Mouse (Mus musculus): ENCODE measurements around the gene Nkx3-2. TPM values are rescaled to one million over a fixed set of nuclear protein-coding genes. Genes with fewer than 3 reads are reported as not detected.

Gene Nkx3-2
- polyA plus RNA-seq (2016; fragmentation: Nextera tagmentation; extraction: Ambion mirVana): not detected in 2 replicates

- Histone ChIP-seq H3K4me3 (replicated peaks) (peak within 1 kb of the TSS; percentile 38), H3K4me1 (peaks cover 37% of the 10 kb centered on the region), H3K27ac (no peak within 1 kb of the TSS), H3K9ac (0 out of 2 replicates have a peak within 1 kb of the TSS, but pooled peaks have one; percentile 21), H3K36me3 (replicated peaks) (no peaks in the 10 kb centered on the region), H3K27me3 (peaks cover 90% of the 10 kb centered on the region), H3K4me2 (peak within 1 kb of the TSS; percentile 65), H3K9me3 (no peaks in the 10 kb centered on the region)
- 1% methylated on average over 73 of the region's 79 CpGs for WGBS
- peak; percentile 47 for ATAC-seq (ENCODE audit: low FRiP score)
Observed at GRCm38 (mm10) chr5:41763731-41764721, at the start of gene Nkx3-2. TSS of gene Nkx3-2 (minus strand) at chr5:41764501.

- no peak overlapping the region for H3K9ac ChIP-seq
- no peak overlapping the region for H3K4me3 ChIP-seq (replicated peaks)
- H3K4me2 ChIP-seq: no peak overlapping the region
- 92% methylated on average over 6 of the region's 6 CpGs for WGBS
- peaks cover 69% of the 10 kb centered on the region for H3K36me3 ChIP-seq (replicated peaks)
- H3K9me3 ChIP-seq: no peaks in the 10 kb centered on the region
- no peak overlapping the region for H3K27ac ChIP-seq
- H3K27me3 ChIP-seq: no peaks in the 10 kb centered on the region
- no peaks in the 10 kb centered on the region for H3K4me1 ChIP-seq
- ATAC-seq (ENCODE audit: low FRiP score): no peak
Observed at GRCm38 (mm10) chr5:41812516-41812915, 48.2 kb upstream of the Nkx3-2 start.

DNA sequence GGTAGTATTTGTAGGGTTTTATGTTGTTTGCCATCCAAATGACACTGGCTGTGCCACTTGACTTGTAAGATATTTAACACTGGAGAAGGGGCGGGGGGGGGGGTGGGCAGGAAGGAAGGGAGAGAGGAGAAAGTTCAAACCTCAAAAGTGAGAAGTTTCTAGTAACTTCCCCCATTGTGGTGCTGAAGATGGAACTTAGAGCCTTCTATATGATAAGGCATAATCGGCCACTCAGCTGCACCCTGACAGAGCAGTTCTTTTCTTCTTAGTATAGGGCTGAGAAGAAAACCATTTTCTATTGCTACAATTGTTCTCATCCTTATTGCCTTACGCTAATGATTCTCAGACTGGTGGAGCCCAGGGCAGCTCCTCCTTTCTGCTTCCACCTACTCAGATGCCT lies 47.0 kb upstream of the Nkx3-2 start:
- ATAC-seq (ENCODE audit: low FRiP score): no peak

GRCm38 (mm10) chr5:41807383-41807782 lies 43.1 kb upstream of the Nkx3-2 start:
- Histone ChIP-seq H3K36me3 (replicated peaks) (peaks cover 61% of the 10 kb centered on the region), H3K4me2 (no peak overlapping the region), H3K9me3 (no peaks in the 10 kb centered on the region), H3K4me1 (no peaks in the 10 kb centered on the region), H3K9ac (no peak overlapping the region), H3K27me3 (no peaks in the 10 kb centered on the region), H3K4me3 (replicated peaks) (no peak overlapping the region), H3K27ac (no peak overlapping the region)
- WGBS: 94% methylated on average over 2 of the region's 2 CpGs
- no peak for ATAC-seq (ENCODE audit: low FRiP score)

More for the DNA sequence above, 47.0 kb upstream of the Nkx3-2 start:
- Histone ChIP-seq H3K27ac (no peak overlapping the region), H3K4me3 (replicated peaks) (no peak overlapping the region), H3K36me3 (replicated peaks) (peaks cover 69% of the 10 kb centered on the region), H3K9ac (no peak overlapping the region), H3K4me1 (no peaks in the 10 kb centered on the region), H3K4me2 (no peak overlapping the region), H3K27me3 (no peaks in the 10 kb centered on the region), H3K9me3 (no peaks in the 10 kb centered on the region)
- 91% methylated on average over 3 of the region's 3 CpGs for WGBS

GRCm38 (mm10) chr5:41806176-41806575 lies 41.9 kb upstream of the Nkx3-2 start:
- Histone ChIP-seq H3K36me3 (replicated peaks) (peaks cover 50% of the 10 kb centered on the region), H3K4me3 (replicated peaks) (no peak overlapping the region), H3K4me1 (no peaks in the 10 kb centered on the region), H3K9ac (no peak overlapping the region), H3K9me3 (no peaks in the 10 kb centered on the region), H3K27ac (no peak overlapping the region), H3K27me3 (no peaks in the 10 kb centered on the region), H3K4me2 (no peak overlapping the region)
- ATAC-seq (ENCODE audit: low FRiP score): no peak
- WGBS: 93% methylated on average over 5 of the region's 5 CpGs

GRCm38 (mm10) chr5:41805085-41805484 lies 40.8 kb upstream of the Nkx3-2 start:
- no peak for ATAC-seq (ENCODE audit: low FRiP score)
- H3K4me3 ChIP-seq (replicated peaks): no peak overlapping the region
- H3K27me3 ChIP-seq: no peaks in the 10 kb centered on the region
- H3K9me3 ChIP-seq: no peaks in the 10 kb centered on the region
- H3K27ac ChIP-seq: no peak overlapping the region
- 95% methylated on average over 2 of the region's 2 CpGs for WGBS
- H3K36me3 ChIP-seq (replicated peaks): peaks cover 55% of the 10 kb centered on the region
- no peak overlapping the region for H3K9ac ChIP-seq
- H3K4me1 ChIP-seq: no peaks in the 10 kb centered on the region
- no peak overlapping the region for H3K4me2 ChIP-seq

- Histone ChIP-seq H3K27me3 (no peaks in the 10 kb centered on the region), H3K4me3 (replicated peaks) (no peak overlapping the region), H3K9me3 (no peaks in the 10 kb centered on the region), H3K9ac (no peak overlapping the region), H3K4me1 (no peaks in the 10 kb centered on the region), H3K27ac (no peak overlapping the region), H3K4me2 (no peak overlapping the region), H3K36me3 (replicated peaks) (peaks cover 54% of the 10 kb centered on the region)
- WGBS: 91% methylated on average over 2 of the region's 2 CpGs
- ATAC-seq (ENCODE audit: low FRiP score): no peak
Observed at GRCm38 (mm10) chr5:41804643-41805042, 40.3 kb upstream of the Nkx3-2 start.

- Histone ChIP-seq H3K36me3 (replicated peaks) (peaks cover 49% of the 10 kb centered on the region), H3K9ac (no peak overlapping the region), H3K4me1 (no peaks in the 10 kb centered on the region), H3K4me3 (replicated peaks) (no peak overlapping the region), H3K4me2 (no peak overlapping the region), H3K27me3 (no peaks in the 10 kb centered on the region), H3K27ac (no peak overlapping the region), H3K9me3 (no peaks in the 10 kb centered on the region)
- ATAC-seq (ENCODE audit: low FRiP score): no peak
- 97% methylated on average over 2 of the region's 2 CpGs for WGBS
Observed at GRCm38 (mm10) chr5:41801622-41802021, 37.3 kb upstream of the Nkx3-2 start.

DNA sequence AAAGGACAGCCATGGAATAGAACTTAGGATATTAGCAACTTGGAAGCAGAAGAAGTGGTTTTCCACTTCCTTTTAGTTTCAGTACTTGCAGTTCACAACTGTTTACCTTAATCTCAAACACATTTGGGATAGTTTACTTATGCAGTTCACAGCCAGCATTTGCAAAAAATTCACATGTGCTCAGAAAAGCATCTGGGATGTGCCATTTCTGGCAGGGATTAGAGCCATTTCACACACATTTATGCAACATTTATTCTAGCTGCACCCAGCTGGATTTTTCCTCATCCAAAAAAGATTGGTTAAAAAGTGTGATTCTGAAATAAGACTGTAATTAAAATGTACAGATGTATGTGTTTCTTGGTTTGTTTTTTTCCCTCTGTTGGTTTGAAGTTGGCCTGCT lies 30.1 kb upstream of the Nkx3-2 start:
- ATAC-seq (ENCODE audit: low FRiP score): no peak
- peaks cover 73% of the 10 kb centered on the region for H3K36me3 ChIP-seq (replicated peaks)

DNA sequence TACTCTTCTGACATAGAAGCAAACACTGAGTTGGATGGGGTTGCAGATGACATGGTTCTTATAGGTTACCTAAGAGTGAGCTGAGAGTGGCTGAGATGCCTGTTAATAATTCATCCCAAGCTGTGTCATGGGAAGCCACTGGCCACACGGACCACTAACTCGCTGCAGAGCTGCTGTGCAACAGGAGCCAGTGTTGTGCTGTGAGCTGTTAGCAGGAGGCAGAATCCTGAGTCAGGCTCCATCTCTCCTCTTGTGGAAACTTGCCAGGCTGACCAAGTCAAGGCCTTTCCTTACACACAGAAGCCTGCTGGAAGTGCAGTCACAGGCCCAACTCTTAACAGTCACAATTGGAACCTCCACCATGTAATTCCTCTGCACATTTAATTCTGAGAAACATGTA lies 26.2 kb upstream of the Nkx3-2 start:
- Histone ChIP-seq H3K36me3 (replicated peaks) (peaks cover 82% of the 10 kb centered on the region), H3K27ac (no peak overlapping the region), H3K4me1 (no peaks in the 10 kb centered on the region), H3K27me3 (no peaks in the 10 kb centered on the region), H3K9me3 (no peaks in the 10 kb centered on the region), H3K9ac (no peak overlapping the region), H3K4me2 (no peak overlapping the region), H3K4me3 (replicated peaks) (no peak overlapping the region)
- ATAC-seq (ENCODE audit: low FRiP score): no peak
- 93% methylated on average over 2 of the region's 2 CpGs for WGBS

More for the DNA sequence above, 30.1 kb upstream of the Nkx3-2 start:
- Histone ChIP-seq H3K4me3 (replicated peaks) (no peak overlapping the region), H3K27me3 (no peaks in the 10 kb centered on the region), H3K9ac (no peak overlapping the region), H3K4me2 (no peak overlapping the region), H3K4me1 (no peaks in the 10 kb centered on the region), H3K9me3 (no peaks in the 10 kb centered on the region), H3K27ac (no peak overlapping the region)

GRCm38 (mm10) chr5:41788877-41789276 lies 24.6 kb upstream of the Nkx3-2 start:
- Histone ChIP-seq H3K4me2 (no peak overlapping the region), H3K36me3 (replicated peaks) (peaks cover 73% of the 10 kb centered on the region), H3K9me3 (no peaks in the 10 kb centered on the region), H3K27me3 (no peaks in the 10 kb centered on the region), H3K4me3 (replicated peaks) (no peak overlapping the region), H3K4me1 (no peaks in the 10 kb centered on the region), H3K9ac (no peak overlapping the region), H3K27ac (no peak overlapping the region)
- no peak for ATAC-seq (ENCODE audit: low FRiP score)
- WGBS: 74% methylated on average over 6 of the region's 6 CpGs

DNA sequence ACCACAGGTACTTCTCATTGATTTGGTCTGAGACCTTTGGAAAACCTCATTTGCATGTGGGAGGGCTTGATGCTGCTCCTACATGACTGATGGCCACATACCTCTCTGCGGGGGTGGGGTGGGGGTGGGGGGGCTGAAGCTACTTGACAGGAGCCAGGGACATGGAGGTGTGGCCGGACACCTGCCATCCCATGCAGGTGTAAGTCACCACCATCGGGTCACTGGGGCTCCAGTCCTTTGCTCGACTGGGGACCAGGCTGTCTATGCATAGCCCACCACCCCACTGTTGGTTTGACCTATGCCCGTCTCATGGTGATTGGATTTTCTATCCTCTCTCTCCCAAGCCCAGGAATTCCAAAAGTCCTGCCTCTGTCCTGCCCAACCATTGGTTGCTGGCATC lies 17.6 kb upstream of the Nkx3-2 start:
- Histone ChIP-seq H3K4me2 (no peak overlapping the region), H3K36me3 (replicated peaks) (peaks cover 19% of the 10 kb centered on the region), H3K27ac (no peak overlapping the region), H3K4me1 (no peaks in the 10 kb centered on the region), H3K9ac (no peak overlapping the region), H3K4me3 (replicated peaks) (no peak overlapping the region), H3K9me3 (no peaks in the 10 kb centered on the region), H3K27me3 (no peaks in the 10 kb centered on the region)
- WGBS: 86% methylated on average over 5 of the region's 5 CpGs
- ATAC-seq (ENCODE audit: low FRiP score): no peak

GRCm38 (mm10) chr5:41780026-41780425 lies 15.7 kb upstream of the Nkx3-2 start:
- no peak overlapping the region for H3K9ac ChIP-seq
- H3K36me3 ChIP-seq (replicated peaks): 0 out of 2 replicates have a peak, but pooled peaks cover 3% of the 10 kb centered on the region
- H3K27me3 ChIP-seq: no peaks in the 10 kb centered on the region
- no peaks in the 10 kb centered on the region for H3K4me1 ChIP-seq
- H3K4me2 ChIP-seq: no peak overlapping the region
- WGBS: 78% methylated on average over 3 of the region's 3 CpGs
- H3K9me3 ChIP-seq: no peaks in the 10 kb centered on the region
- ATAC-seq (ENCODE audit: low FRiP score): no peak
- H3K4me3 ChIP-seq (replicated peaks): no peak overlapping the region
- no peak overlapping the region for H3K27ac ChIP-seq
